Mouse (Mus musculus): Measurements from ENCODE around the gene Abcd1.

DNA sequence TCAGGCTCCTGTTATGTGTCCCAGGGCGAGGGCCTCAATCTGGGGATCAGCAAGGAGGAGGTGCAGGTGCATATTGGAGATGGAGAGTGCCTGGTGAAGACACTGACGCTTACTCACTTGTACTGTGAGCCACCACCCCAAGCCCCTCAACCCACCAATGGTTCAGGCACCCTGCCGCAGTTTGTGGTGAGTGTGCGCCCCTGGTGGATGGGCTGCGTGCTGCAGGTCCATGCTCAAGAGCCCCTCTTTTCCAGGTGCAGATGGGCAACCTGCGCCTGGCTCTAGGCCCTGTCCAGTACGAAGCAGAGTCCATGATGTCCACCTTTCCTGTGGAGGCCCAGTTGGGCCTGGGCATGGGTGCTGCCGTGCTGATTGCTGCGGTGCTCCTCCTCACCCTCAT, 50.9 kb downstream of the Abcd1 start:
- TF ChIP-seq CTCF (IDR thresholded peaks at IDR 0.05), result peak; percentile 68
- no peak for TF ChIP-seq EP300 (IDR thresholded peaks at IDR 0.05)

All from lung, postnatal 0 days (tissue).